8 mouse cellular contexts compared by ENCODE assay signal in genomic region chr10:30600542-30600966, GRCm38 (mm10). TPM values are rescaled to one million over a fixed set of nuclear protein-coding genes. Genes with fewer than 3 reads are reported as not detected.
DNase-seq lines count a peak whose midpoint lies in the region; ATAC-seq and TF ChIP-seq lines count a peak whose summit lies in the region.

TSS of gene Trmt11 (minus strand) at chr10:30600749.

- H3K36me3 ChIP-seq in forebrain, embryonic 15.5 days: peaks cover 13% of the 10 kb centered on the region
- H3K36me3 ChIP-seq in lung, embryonic 14.5 days (ENCODE audit: insufficient read depth): peaks cover 15% of the 10 kb centered on the region
- no peaks in the 10 kb centered on the region for H3K36me3 ChIP-seq in thymus, adult 2 months (ENCODE audit: control insufficient read depth, insufficient read depth, low read length)

- whole genome bisulfite sequencing in forebrain, embryonic 15.5 days: under 1% methylated on average over 27 of the region's 28 CpGs
- under 1% methylated on average over 25 of the region's 28 CpGs for WGBS in lung, embryonic 14.5 days
- 0% methylated on average over 28 of the region's 28 CpGs for WGBS in olfactory bulb, adult 2 months
- 1% methylated on average over 28 of the region's 28 CpGs for WGBS in thymus, adult 2 months

- TF ChIP-seq CTCF in layer of hippocampus, adult 2 months (conservative IDR thresholded peaks at IDR 0.05): no peak
- no peak for TF ChIP-seq CTCF in lung, embryonic 14.5 days (IDR thresholded peaks at IDR 0.05; ENCODE audit: low read depth)
- no peak for TF ChIP-seq CTCF in olfactory bulb, adult 2 months (IDR thresholded peaks at IDR 0.05; ENCODE audit: insufficient read depth, low read depth, low read length)
- no peak for TF ChIP-seq CTCF in thymus, adult 2 months (IDR thresholded peaks at IDR 0.05; ENCODE audit: borderline replicate concordance, control insufficient read depth, extremely low read depth, insufficient read depth, low read length, poor library complexity)

- peak; percentile 91 for DNase-seq in ES-CJ7 (ENCODE audit: low read depth, low spot score)
- DNase-seq in cerebellum, adult 11 months: peak; percentile 86
- peak; percentile 83 for DNase-seq in heart, postnatal 25 days (ENCODE audit: low spot score)
- DNase-seq in layer of hippocampus, adult 2 months (ENCODE audit: low spot score in 2 of 2): peak; percentile 92 to 93
- DNase-seq in lung, embryonic 14.5 days: peak; percentile 94
- peak; percentile 88 for DNase-seq in thymus, adult 2 months

- H3K9ac ChIP-seq in forebrain, embryonic 15.5 days (replicated peaks): peak within 1 kb of the TSS; percentile 87
- H3K9ac ChIP-seq in lung, embryonic 14.5 days: peak within 1 kb of the TSS; percentile 83

- H3K9me3 ChIP-seq in forebrain, embryonic 15.5 days: no peaks in the 10 kb centered on the region
- H3K9me3 ChIP-seq in lung, embryonic 14.5 days (ENCODE audit: low read depth, low read length): no peaks in the 10 kb centered on the region

- peaks cover 17% of the 10 kb centered on the region for H3K4me1 ChIP-seq in forebrain, embryonic 15.5 days
- H3K4me1 ChIP-seq in lung, embryonic 14.5 days (ENCODE audit: insufficient read depth): peaks cover 3% of the 10 kb centered on the region; the same call in 1 of the 2 replicates
- H3K4me1 ChIP-seq in olfactory bulb, adult 2 months (ENCODE audit: control insufficient read depth, insufficient read depth, low read length): peaks cover 2% of the 10 kb centered on the region; the same call in 1 of the 2 replicates
- H3K4me1 ChIP-seq in thymus, adult 2 months (replicated peaks; ENCODE audit: control insufficient read depth, insufficient read depth, low read length): peaks cover 2% of the 10 kb centered on the region; the same call in 1 of the 2 replicates

- ATAC-seq in forebrain, embryonic 15.5 days (replicated peaks): peak; percentile 98
- ATAC-seq in lung, embryonic 14.5 days (ENCODE audit: insufficient read depth): peak; percentile 96

- peak within 1 kb of the TSS; percentile 81 for H3K27ac ChIP-seq in forebrain, embryonic 15.5 days (replicated peaks)
- peak within 1 kb of the TSS; percentile 92 for H3K27ac ChIP-seq in layer of hippocampus, adult 2 months
- H3K27ac ChIP-seq in lung, embryonic 14.5 days (ENCODE audit: low read depth): peak within 1 kb of the TSS; percentile 81
- H3K27ac ChIP-seq in olfactory bulb, adult 2 months (ENCODE audit: insufficient read depth, low read depth, low read length): peak within 1 kb of the TSS; percentile 76
- H3K27ac ChIP-seq in thymus, adult 2 months (ENCODE audit: control insufficient read depth, insufficient read depth, low read length): peak within 1 kb of the TSS; percentile 37; the same call in 1 of the 2 replicates

- H3K4me3 ChIP-seq in forebrain, embryonic 15.5 days: peak within 1 kb of the TSS; percentile 82
- H3K4me3 ChIP-seq in layer of hippocampus, adult 2 months: peak within 1 kb of the TSS; percentile 89
- peak within 1 kb of the TSS; percentile 78 for H3K4me3 ChIP-seq in lung, embryonic 14.5 days (ENCODE audit: low read depth, low read length)
- H3K4me3 ChIP-seq in olfactory bulb, adult 2 months (ENCODE audit: insufficient read depth, low read depth, low read length): peak within 1 kb of the TSS; percentile 73
- H3K4me3 ChIP-seq in thymus, adult 2 months (ENCODE audit: control insufficient read depth, insufficient read depth, low read length): peak within 1 kb of the TSS; percentile 60

- no peaks in the 10 kb centered on the region for H3K27me3 ChIP-seq in forebrain, embryonic 15.5 days
- H3K27me3 ChIP-seq in lung, embryonic 14.5 days (ENCODE audit: insufficient read depth, low read length): no peaks in the 10 kb centered on the region
- H3K27me3 ChIP-seq in thymus, adult 2 months (ENCODE audit: control insufficient read depth, insufficient read depth, low read length): no peaks in the 10 kb centered on the region

- intact Hi-C loops in heart, postnatal 25 days (cut with DNase I): loop anchor here (1.0 to 10.0 kb wide), 3 partner anchors 17 to 704 kb away; partner anchors contain the start of gene Ncoa7

- peak; percentile 76 for TF ChIP-seq POLR2A in olfactory bulb, adult 2 months (IDR thresholded peaks at IDR 0.05; ENCODE audit: insufficient read depth, low read depth, low read length)
- TF ChIP-seq POLR2A in thymus, adult 2 months (IDR thresholded peaks at IDR 0.05; ENCODE audit: control insufficient read depth, extremely low read depth, insufficient read depth, low read length, poor library complexity): 0 out of 2 replicates have a peak, but pooled peaks have one; percentile 51

- peak within 1 kb of the TSS; percentile 54 for H3K4me2 ChIP-seq in forebrain, embryonic 15.5 days (replicated peaks)
- H3K4me2 ChIP-seq in lung, embryonic 14.5 days: peak within 1 kb of the TSS; percentile 61

RNA-seq across cellular contexts. Expression of gene Trmt11, which starts in this region (rescaled TPM):
- polyA plus RNA-seq in forebrain, embryonic 15.5 days (2015; fragmentation: Nextera tagmentation; extraction: Ambion mirVana): 24.1 and 24.8 TPM in 2 replicates
- total RNA-seq in heart, postnatal 25 days (2021): 1 to 10 TPM; 3.8 to 5.4 TPM
- 10 to 100 TPM; 10.1 to 10.9 TPM for total RNA-seq in layer of hippocampus, adult 2 months (2021)
- polyA plus RNA-seq in lung, embryonic 14.5 days (2014; fragmentation: Nextera tagmentation; extraction: Ambion mirVana): 28.5 and 30.1 TPM in 2 replicates
- polyA plus RNA-seq in olfactory bulb, adult 2 months (2012; ENCODE audit: insufficient read depth, insufficient read length, low replicate concordance, missing spikeins): not detected in 2 replicates
- polyA plus RNA-seq in thymus, adult 2 months (2012; rRNA removed): 1.4 and 1.7 TPM in 2 replicates

Comparison
In these comparisons a context has a peak if more than half of its experiments do, and no peak if none do; other contexts are left out.
1. Peak in every context shown above with its lines: DNase-seq, ATAC-seq, H3K4me3 ChIP-seq and H3K27ac ChIP-seq.
2. H3K27ac ChIP-seq: peak in every context shown above with its lines; median percentile 92 in layer of hippocampus, adult 2 months; 81 in forebrain, embryonic 15.5 days; 81 in lung, embryonic 14.5 days; 76 in olfactory bulb, adult 2 months; 37 in thymus, adult 2 months.